Mouse (Mus musculus) cerebellum, postnatal 36 days (tissue): ENCODE results near the gene L3mbtl1.

Experiments
- DNase-seq, 2 experiments: peaks; one replicate each; pipeline ENCODE4 v3.0.0; 2021 to 2022; ENCODE audit warnings: mixed read lengths in 2 of 2

The L3mbtl1 gene

DNA sequence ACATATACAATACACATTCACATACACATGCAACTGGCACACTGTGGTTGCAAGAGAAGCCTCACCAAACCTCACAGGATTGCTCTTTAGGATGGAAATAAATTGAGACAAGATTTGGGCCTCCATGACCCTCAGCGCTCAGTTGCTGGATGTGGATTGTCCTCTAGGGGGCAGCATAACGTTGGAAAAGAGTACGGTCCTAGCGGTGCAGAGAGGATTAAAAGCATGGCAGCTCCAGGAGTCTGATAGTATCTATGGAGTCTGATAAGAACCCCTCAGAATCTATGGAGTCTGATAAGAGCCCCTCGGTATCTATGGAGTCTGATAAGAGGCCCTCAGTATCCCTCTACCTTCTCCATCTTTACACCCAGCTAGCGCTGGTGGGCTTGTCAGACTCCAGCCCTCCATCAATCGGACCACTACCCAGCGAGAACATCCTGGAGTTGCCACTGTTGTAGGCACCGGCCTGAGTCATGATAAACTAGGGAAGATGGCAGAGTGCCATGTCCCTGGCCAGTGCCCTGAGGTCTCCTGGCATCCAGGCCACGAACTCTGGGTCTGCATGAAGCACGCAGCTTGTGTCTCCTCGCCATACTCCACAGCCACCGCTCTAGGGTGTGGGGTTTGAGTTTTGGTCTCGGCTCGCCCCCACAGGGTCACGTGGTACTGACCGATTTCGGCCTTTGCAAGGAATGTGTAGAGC lies 55.4 kb downstream of the L3mbtl1 start:
- peak; percentile 60 to 70 for DNase-seq

DNA sequence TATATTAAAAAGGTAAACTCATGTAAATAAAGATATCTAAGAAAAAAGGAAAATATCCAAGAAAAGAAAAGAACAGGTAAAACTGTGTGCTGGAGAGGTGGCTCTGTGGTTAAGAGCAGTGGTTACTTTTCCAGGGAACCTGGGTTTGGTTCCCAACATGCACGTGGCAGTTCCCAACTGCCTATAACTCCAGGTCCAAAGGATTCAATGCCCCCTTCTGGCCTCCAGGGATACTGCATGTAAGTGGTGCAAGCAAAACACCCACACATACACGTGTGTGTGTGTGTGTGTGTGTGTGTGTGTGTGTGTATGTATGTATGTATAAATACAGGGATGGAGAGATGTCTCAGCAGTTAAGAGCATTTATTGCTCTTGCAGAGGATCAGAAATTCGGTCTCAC lies 56.5 kb downstream of the L3mbtl1 start:
- DNase-seq: peak; percentile 26 to 28

DNA sequence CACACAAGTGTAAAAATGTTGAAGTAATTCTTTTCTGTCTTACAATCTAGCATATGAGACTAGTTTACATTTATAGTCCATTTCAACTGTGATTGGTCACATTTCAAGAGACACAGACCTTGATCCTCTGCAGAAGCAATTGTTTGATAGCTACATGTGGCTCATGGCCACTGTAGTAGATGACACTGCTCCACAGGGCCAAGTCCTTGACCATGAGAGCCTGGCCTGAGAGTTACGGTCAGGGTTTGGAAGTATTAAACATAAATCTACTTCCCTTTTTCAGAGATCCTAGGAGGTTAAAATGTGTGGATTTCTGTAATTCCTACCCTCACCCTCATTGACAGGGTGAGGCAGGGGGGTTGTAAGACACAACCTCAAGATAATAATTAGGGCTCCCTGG lies 57.8 kb downstream of the L3mbtl1 start:
- no peak for DNase-seq

DNA sequence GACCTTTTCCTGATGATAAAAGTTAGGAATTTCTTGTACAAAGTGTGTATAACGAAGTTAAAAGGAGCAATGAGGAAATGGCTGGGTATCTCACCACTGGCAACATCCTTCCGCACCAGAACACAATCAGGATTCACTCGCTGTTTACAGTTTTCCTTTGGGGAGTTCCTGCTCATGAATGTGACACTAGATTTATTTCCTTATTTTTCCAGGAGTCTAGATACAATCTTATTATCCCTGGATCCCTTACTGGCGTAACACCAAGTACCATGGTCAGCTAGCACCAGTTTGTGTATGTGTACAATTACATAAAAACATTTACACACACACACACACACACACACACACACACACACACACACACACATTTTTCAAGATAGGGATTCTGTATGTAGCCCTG lies 64.0 kb downstream of the L3mbtl1 start:
- no peak for DNase-seq

DNA sequence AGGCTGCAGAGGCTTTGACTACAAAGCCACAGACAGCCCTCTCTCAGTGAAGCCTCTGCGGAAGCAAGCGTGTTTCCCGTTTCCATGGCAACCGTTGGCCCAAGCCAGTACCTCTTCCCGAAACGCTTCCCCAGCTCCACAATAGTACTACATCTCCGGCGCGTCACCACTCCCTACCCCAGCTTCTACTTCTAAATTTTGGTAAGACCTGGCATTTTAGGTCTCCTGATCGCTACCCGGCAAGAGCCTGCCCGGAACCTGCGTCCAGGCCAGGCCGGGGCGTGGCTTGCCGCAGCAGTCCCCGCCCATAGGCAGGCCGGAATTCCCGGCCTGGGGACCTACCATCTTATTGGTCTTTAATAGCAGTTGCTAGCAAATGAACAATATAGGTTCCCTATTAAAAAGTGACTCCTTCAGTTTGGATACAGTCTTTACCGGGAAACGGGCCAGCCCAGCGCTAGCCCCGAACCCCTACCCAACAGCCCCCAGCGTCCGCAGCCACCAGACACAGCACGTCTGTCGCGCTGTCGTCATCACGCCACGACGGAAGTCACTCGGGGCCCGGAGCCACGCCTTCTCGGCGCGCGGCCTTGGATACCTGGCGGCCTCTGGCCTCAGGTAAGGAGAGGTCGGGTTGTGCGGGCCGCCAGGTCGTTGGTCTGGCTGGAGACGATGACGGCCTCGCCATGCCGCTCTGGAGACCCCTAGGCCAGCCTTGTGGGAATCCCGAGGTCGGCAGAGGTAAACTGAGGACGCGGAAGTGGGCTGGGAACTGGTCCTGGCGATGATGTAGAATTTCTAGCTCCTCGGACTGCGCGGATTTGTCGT lies 73.9 kb downstream of the L3mbtl1 start, which contains the start of gene Ift52:
Gene Ift52 (plus strand): TSS at position 439 of the 828 bp plus-strand sequence.
- peak; percentile 93 to 96 for DNase-seq
